Mouse (Mus musculus): ENCODE measurements around the gene 1700028J19Rik.

- TF ChIP-seq TAL1 (conservative IDR thresholded peaks at IDR 0.05; ENCODE audit: low read depth, low read length) (no peak), GATA1 (IDR thresholded peaks at IDR 0.05; ENCODE audit: borderline replicate concordance, low read length) (no peak), CTCF (IDR thresholded peaks at IDR 0.05; ENCODE audit: low read depth, low read length) (no peak)
Observed at GRCm38 (mm10) chr7:44244080-44244479, 2.4 kb downstream of the 1700028J19Rik start.
